Mouse (Mus musculus): ENCODE measurements at regions not wholly inside any gene's neighbourhood (a gene's known extent, or its start where the extent isn't known, plus 50 kb on each side); places are given as distances from the start of the nearest gene placed in this dataset.
A peak's percentile ranks its signal among the peaks of the same experiment; 100 is the strongest.

GRCm38 (mm10) chr10:44826271-44826670, 240.7 kb upstream of the Prep start:
- no peak for DNase-seq (ENCODE audit: low spot score)

DNA sequence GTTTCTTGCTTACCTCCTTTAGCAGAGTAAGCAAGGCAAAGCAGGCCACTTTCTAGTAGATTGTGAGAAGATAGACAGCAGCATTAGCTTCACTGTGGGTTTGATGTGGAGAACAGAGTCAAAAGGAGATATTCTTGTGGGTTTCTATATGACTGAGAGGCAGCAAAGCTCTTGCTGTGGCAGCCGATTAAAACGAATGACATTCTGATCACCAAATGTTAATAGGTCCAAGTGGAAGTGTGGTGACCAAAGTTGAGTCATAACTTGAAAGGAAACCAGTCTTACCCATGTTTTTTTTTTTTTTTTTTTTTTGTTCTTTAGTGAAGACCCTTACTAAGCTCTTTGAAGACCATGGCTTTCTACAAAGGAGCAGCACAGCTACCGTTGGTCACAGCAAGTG, 245.3 kb upstream of the Prep start:
- DNase-seq (ENCODE audit: low spot score) = no peak

DNA sequence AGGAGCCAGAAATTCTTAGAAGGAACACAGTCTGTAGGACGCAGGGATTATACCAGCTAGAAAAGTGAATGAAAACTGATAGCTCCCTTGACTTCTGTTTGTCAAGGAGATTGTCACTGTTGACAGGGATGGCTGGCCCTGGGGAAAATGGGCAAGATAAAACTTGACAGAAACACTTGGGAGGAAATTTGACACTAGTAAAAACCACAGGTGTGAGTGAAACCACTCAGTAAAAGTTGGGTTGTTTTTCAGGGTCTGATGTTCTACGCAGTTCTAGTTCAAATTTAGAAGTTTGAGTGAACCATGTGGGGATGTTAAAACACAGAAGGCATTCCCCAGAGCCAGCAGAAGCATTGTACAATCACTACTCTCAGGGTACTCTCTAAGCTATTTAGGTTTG, 246.6 kb upstream of the Prep start:
- DNase-seq (ENCODE audit: low spot score) = no peak

DNA sequence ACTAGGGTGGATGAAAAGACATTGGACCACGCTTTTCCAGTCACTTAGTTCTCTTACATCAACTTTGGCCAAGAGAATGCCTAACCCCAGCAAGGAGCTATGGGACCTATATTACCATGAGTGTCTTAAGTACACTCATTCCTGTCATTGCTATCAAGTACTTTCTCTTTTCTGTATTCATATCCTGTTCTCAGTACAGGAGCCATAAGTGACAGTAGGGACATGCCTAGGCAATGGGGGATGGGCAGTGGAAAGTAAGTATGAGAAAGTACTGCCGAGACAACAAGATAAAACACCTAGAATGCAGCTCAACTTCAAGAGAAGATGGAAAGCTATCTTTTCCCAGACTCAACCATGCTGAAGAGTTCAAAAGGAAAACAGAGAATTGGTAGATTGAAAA, 247.6 kb upstream of the Prep start:
- no peak for DNase-seq (ENCODE audit: low spot score)

GRCm38 (mm10) chr10:44818615-44819014, 248.4 kb upstream of the Prep start:
- no peak for DNase-seq (ENCODE audit: low spot score)

GRCm38 (mm10) chr10:44796205-44796604, 267.9 kb upstream of the Prdm1 start:
- no peak for DNase-seq (ENCODE audit: low spot score)

DNA sequence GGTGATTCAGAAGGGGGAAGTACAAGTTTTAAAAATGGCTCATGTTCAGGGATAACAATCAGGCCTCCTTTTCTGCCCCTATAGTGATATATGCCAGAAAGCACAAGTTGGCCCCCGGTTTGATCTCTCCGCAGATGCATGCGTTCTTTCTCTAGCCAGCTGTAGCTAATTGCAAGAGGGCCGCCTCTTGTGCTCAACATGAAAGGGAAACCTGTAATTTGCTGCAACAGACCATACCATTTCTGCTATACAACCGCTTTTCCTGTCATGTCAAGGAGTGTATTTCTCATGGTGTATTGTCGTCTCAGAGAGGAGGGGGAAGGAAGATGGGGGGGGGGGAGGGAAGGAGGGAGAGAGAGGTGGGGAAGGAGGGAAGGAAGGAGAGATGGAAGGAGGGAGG, 257.1 kb upstream of the Prdm1 start:
- DNase-seq (ENCODE audit: low spot score) = no peak

DNA sequence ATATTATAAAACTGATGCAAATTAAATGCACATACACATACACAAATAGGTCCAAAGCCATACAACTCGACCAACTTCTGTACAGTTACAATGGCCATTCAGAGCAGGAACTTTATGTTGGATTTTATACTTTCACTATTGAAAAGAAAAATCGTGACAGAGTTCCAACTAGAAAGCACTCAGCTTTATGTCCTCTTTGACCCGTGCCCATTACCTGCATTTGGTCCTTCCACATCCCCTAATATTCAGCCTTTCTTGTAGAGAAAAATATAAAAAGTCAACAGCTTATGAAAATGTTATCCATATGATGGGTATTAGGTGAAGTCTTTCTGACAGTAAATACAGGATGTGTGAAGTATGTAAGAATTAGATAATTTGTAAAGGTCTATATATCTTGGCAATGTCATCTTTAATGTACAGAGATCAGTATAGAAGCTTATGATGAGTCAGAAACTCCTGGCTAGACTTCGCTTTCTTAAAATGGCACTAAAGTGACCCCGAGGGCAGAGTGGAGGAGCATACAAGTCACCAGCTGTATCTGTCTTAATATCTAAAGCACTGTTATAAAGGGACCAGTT, 252.2 kb upstream of the Prdm1 start:
- DNase-seq (ENCODE audit: low spot score) = no peak

DNA sequence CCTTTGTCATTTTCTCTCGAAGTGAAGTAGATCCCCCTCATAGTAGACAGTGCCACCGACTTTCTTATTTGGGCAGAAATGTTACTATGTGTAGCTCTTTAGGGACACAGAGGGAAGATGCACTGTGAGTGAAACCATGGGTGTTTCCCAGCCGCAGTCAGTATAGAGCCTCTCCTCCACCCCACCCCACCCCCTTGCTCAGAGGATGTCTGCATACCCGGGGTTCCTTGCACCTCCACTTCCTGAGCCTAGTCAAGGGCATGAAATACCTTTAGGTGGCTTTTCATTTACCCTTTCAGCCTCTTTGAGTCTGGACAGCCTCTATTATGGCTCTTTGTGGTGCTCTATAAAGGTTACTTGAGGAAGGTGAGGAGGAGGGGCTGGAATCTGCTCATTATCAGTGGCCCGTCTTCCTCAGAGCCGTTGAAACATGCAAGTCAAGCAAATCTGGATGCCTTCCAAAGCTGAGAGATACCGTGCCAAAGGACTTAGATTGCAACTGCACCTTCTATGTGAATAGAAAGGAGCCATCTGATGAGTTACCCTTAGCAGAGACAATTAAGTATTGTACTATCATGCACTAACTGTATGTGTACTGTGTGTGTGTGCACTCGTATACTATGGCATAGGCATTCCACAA, 251.4 kb upstream of the Prdm1 start:
- DNase-seq (ENCODE audit: low spot score) = no peak

GRCm38 (mm10) chr10:44777214-44777613, 248.9 kb upstream of the Prdm1 start:
- DNase-seq (ENCODE audit: low spot score) = no peak

GRCm38 (mm10) chr10:44776175-44776574, 247.9 kb upstream of the Prdm1 start:
- DNase-seq (ENCODE audit: low spot score) = peak; percentile 13

DNA sequence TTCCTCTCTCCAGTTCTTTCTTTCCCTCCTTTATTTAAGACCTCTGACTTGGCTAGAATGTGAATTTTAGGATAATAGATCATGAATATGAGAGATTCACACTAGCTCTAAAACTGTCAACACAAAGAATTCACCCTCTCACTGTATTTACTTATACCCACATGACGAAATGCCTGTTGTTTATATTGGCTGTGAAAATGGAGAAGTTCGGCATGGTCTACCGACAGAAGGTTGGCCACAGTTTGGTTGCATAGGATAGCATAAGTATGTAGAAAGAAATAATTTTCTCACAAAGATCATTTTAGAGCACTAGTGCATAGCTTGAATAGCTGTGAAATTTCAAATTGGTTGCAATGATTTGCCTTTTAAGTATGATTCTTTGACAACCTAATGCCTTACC, 237.2 kb upstream of the Prdm1 start:
- peak; percentile 10 for DNase-seq (ENCODE audit: low spot score)

DNA sequence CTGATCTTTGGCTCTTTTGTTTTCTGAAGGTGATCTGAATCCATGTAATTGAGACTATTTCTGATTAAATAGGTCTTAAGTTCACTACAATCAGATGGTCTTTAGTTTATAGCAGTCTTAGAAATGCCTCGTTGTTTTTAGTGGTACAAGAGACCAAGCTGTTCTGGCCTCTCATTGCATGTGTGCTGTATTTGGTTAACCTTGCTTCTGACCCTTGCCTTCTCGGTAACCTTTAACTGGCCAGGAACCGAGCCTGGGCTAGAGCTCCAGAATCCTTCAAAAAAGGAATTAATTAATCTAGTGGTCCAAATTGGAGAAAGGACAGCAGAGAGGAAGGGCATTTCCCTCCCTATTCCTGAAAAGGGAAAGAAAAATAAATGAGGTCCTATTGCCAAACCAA, 234.8 kb upstream of the Prdm1 start:
- DNase-seq (ENCODE audit: low spot score) = no peak

- DNase-seq (ENCODE audit: low spot score) = no peak
Observed at GRCm38 (mm10) chr10:44762068-44762467, 233.8 kb upstream of the Prdm1 start.

DNA sequence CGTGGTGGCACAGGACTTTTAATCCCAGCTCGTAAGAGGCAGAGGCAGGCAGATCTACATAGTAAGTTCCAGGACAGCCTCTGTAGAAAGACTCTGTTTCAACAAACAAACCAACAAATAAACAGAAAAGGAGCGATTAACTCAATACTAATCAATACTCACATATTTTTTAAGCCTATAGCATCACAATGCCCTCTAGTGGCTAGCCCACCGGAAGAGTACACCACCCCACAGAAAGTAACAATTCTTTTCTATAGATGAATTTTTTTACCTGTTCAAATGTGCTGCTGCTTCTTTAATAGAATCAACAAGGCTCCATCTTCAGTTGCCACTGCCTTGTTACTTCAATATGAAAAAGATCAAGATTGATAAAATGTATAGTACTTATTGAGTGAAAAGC, 233.0 kb upstream of the Prdm1 start:
- DNase-seq (ENCODE audit: low spot score) = no peak

DNA sequence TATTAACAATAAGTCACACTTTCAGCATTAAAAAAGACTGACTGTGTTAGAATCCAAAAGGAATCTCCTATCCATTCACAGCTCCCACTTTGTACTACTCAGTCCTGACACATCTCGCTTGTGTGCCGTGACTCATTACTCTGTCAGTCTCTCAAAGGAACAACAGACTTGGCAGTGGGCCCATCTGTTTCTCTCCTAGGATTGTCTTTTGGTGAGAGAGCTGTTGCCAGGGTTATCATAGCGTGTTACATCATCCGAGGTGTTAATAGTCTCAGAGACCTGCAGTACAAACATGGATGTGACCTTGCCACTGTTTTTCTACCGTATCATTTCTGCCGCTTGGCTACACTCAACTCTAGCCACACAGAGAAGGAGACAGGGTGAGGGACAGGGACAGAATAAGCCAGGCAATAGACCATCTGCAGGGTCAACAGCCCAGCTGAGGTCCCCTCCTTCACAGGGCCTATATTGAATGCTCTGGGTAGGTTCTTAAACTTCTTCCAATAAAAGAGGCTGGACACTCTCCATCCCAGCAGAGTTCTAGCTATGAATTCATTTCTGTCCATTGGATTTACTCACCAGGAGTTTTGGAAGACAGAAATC, 227.2 kb upstream of the Prdm1 start:
- DNase-seq (ENCODE audit: low spot score) = no peak

GRCm38 (mm10) chr10:44754930-44755329, 226.6 kb upstream of the Prdm1 start:
- DNase-seq (ENCODE audit: low spot score) = no peak

GRCm38 (mm10) chr10:44752719-44753390, 224.6 kb upstream of the Prdm1 start:
- DNase-seq (ENCODE audit: low spot score) = no peak

GRCm38 (mm10) chr10:44751061-44751460, 222.8 kb upstream of the Prdm1 start:
- no peak for DNase-seq (ENCODE audit: low spot score)

DNA sequence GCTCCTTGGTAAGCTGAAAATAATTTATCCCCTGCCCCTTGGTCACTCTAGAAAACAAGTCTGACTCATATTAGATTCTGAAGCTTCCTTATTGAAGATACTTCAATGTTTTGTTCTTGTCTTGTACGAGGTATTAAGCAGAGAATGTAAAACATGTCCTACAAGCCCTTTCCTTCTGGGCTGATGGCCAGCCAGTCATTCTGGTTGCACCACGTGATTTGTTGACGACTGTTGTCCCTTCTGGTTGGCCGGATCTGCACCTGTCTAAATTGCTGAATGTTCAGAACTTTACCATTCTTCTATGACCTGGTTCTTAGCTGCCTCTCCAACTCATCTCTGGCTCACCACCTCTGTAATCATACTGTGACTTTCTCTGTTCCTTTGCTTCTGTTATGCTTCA, 220.9 kb upstream of the Prdm1 start:
- no peak for DNase-seq (ENCODE audit: low spot score)

GRCm38 (mm10) chr10:44747419-44747818, 219.1 kb upstream of the Prdm1 start:
- no peak for DNase-seq (ENCODE audit: low spot score)

GRCm38 (mm10) chr10:44744221-44744620, 215.9 kb upstream of the Prdm1 start:
- no peak for DNase-seq (ENCODE audit: low spot score)

GRCm38 (mm10) chr10:44733641-44734040, 205.3 kb upstream of the Prdm1 start:
- no peak for DNase-seq (ENCODE audit: low spot score)
